Mouse (Mus musculus): Measurements from ENCODE around the gene Nelfa.
A peak's percentile ranks its signal among the peaks of the same experiment; 100 is the strongest.
"Not testable (repeated sequence)": the region's sequence is repeated elsewhere in the genome, so short reads cannot be mapped to it uniquely, and the experiment has no call there.

Nelfa gene

GRCm38 (mm10) chr5:33919466-33919865 is 16.7 kb downstream of the Nelfa start:
- no peak for DNase-seq (ENCODE audit: low read depth, low spot score)

DNA sequence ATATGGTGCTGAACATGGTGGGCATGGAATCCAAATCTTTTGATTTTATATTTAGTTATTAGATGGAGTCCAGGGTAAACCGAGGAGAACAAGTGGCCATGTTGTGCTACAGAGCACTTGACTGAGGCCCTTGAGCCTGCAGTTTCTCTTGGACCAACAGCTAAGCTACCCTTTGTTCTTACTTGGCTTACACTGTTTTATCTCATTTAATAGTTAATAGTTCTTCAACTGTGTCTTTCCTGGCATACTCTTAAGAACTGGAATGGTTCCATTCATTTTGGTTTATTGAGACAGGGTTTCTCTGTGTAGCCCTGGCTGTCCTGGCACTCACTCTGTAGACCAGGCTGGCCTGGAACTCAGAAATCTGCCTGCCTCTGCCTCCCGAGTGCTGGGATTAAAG is 19.6 kb downstream of the Nelfa start:
- not testable (repeated sequence) for DNase-seq (ENCODE audit: low read depth, low spot score)

- DNase-seq (ENCODE audit: low read depth, low spot score), result not testable (repeated sequence)
Observed at GRCm38 (mm10) chr5:33915031-33915430, 21.2 kb downstream of the Nelfa start.

DNA sequence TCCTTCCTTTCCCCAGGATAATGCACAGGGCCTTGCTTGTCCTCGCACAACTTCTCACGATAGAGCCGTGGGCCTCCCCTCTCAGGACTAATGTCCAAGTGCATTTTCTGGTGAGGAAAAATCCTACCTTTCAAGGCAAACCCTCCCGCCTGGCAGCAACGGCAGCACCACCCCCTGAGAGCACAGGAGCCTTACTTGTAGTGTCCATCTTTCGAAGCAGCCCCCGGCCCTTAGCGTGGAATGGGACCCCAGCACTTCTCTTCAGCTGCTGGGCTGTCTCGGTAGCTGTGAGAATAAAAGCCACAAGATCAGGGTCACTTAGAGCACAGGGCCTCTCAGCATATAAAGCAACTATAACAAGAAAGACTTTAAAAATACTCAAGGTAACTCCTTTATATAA is 33.0 kb downstream of the Nelfa start:
- no peak for DNase-seq (ENCODE audit: low read depth, low spot score)

DNA sequence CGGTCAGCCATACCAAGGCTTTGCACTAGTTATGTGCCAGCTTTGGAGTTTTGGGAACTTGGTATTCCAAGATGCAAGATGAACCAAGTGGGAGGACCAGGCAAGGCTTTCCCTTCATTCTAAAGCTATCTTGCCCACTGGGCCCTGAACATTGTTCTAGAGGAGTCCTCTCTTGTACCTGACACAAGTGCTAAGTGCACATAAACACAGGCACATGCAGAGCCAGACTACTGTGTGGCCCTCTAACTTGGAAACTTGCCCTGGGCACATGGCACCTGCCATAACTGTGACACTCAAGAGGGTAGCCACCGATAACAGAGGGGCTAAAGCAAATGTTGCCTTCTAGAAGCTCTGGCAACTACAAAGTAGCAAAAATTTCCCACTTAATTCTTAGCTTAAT is 33.5 kb downstream of the Nelfa start:
- no peak for DNase-seq (ENCODE audit: low read depth, low spot score)

DNA sequence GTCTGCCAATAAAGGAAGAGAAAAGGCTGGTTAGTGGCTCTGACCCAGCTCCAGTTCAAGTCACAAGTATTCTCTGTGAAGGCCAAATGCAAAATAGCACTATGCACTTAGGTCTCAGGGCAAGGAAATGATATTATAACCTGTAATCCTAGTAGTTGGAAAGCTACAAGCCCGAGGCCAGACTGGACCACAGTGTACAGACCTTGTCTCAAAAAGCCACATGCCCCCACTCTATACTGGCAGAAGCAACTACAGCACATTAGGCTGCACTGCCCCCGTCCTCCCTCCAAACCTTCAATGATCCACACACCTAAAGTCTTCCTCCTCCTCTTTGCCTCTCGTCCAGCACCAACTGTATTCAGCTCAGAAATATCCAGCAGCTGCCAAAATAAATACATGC is 34.9 kb downstream of the Nelfa start:
- no peak for DNase-seq (ENCODE audit: low read depth, low spot score)

DNA sequence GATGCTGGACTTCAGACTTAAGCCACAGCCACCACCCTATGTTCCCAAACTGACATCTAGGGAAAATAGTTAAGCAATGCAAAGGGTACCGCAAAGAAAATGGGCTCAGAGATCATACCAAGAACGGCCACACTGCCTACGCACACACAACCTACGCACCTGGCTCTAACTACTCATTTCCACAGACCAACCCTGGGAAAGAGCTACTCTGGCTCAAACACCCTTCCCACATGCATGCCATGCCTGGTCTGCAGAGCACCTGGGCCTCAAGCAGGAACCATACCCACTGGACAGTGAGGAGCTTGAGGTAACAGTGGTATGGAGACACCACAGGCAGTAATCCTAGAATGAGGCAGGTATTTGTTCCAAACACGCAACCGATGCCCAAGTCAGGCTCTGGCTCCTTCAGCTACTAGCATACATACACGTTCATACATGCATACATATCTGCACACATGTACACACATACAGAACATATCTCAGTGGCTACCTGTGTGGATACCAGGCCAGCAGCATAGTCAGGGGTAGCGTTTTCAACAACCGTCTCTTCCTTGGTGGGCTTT is 35.4 kb downstream of the Nelfa start:
- DNase-seq (ENCODE audit: low read depth, low spot score), result no peak

DNA sequence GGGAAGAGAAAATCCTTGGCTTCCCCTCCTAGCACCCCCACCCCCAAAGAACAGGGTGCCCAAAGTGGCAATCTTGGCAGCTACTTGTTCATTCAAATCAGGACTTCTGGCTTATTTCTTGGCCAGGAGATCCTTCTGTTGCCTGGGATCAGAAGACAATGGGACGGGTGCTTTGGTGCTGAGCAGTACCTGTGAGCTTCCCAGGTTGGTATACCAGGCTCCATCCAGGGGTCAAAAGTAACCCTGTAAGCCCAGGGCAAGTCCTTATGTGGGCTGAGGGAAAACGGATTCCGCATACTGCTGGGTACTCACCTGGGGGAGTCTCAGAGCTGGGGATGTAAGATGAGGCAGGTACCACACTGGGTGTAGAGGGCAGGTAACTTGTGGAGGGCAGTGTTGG is 36.1 kb downstream of the Nelfa start:
- no peak for DNase-seq (ENCODE audit: low read depth, low spot score)

GRCm38 (mm10) chr5:33899245-33899644 is 37.0 kb downstream of the Nelfa start:
- DNase-seq (ENCODE audit: low read depth, low spot score), result no peak

DNA sequence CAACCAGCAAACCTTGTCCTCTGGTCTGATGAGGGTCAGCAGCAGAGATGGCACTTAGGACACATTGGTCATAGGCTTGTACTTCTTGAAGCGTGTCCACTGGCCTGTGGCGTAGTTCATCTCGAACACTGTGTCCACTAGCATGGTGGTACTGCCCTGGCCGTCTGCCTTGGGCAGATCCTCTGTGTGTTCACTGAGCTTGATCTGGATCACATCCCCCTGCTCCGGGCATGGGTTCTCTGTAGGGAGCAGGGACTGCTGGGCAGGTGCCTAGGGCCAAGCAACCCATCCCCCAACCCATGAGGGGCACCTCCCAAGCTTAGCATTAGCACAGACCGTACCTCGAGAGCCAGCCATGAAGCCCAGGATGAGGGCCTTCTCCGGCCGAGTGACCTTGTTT is 37.5 kb downstream of the Nelfa start:
- DNase-seq (ENCODE audit: low read depth, low spot score), result no peak

- DNase-seq (ENCODE audit: low read depth, low spot score), result no peak
Observed at GRCm38 (mm10) chr5:33897158-33897557, 39.1 kb downstream of the Nelfa start.

- no peak for DNase-seq (ENCODE audit: low read depth, low spot score)
Observed at GRCm38 (mm10) chr5:33895116-33895515, 41.1 kb downstream of the Nelfa start.

DNA sequence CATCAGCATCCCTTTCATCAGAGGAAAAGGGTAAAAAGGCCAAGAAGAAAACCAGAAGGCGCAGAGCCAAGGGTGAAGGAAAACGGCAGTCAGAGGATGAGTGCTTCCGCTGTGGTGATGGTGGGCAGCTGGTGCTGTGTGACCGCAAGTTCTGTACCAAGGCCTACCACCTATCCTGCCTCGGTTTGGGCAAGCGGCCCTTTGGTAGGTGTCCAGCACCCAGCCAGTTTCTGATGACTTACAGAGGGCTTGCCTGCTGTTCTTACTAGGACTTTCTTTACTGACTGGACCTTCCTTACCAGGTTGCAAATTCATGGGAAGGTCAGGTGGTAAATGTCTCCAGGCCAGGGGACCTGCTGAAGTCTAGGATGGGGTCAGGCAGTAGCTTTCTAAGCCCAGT is 42.8 kb downstream of the Nelfa start:
- DNase-seq (ENCODE audit: low read depth, low spot score), result no peak

DNA sequence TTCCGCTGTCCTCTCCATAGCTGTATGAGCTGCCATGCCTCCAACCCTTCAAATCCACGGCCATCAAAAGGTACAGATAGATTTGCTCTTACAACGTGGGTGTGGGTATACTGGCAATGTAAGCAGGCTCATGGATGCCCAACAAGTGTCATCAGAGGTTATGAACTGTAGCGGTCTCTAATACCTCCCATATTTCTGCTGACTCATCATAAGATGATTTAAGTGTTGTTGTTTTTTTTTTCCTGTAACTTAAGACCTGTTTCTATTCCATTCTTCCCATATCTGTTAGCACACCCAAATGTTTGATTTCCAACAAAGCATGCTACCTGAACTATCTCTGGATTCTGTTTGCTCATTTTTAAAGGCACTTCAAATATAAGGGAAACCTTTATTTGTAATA is 55.1 kb downstream of the Nelfa start:
- no peak for DNase-seq (ENCODE audit: low read depth, low spot score)

GRCm38 (mm10) chr5:33875472-33875871 is 60.7 kb downstream of the Nelfa start:
- no peak for DNase-seq (ENCODE audit: low read depth, low spot score)

DNA sequence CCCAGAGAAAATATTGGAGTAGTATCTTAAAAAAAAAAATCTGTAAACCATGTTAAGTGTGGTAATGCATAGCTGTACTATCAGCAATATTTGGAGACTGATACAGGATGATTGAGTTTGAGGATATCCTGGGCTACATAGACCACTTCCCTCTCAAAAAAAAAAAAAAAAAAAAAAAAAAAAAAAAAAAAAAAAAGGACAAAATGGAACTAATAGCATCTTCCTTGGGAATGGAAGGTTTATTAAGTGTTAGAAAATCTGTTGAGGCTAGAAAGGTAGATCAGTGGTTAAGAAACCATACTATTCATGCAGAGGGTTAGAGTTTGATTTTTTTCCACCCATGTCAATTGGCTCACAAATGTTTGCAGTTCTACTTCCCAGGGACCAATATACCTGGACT is 78.5 kb downstream of the Nelfa start:
- no peak for DNase-seq (ENCODE audit: low read depth, low spot score)

DNA sequence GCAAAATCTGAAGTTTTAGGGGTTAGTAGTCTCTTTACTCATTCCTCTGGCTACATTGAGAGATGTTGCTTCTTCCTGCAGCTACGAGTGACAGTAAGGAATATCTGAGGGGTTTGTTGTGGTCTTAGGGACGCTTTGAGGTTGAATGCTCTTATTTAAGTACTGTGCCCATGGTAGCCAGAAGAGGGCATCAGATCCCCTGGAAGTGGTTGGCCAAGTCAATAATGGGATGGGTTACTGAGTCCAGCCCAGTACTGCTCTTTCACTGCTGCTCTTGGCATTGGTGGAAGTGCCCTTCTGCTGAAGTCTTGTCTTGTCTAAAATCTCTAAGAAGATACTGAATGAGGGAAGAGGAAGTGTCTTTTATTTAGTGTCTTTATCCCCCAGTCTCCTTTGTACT is 82.2 kb downstream of the Nelfa start:
- DNase-seq (ENCODE audit: low read depth, low spot score), result peak; percentile 36

DNA sequence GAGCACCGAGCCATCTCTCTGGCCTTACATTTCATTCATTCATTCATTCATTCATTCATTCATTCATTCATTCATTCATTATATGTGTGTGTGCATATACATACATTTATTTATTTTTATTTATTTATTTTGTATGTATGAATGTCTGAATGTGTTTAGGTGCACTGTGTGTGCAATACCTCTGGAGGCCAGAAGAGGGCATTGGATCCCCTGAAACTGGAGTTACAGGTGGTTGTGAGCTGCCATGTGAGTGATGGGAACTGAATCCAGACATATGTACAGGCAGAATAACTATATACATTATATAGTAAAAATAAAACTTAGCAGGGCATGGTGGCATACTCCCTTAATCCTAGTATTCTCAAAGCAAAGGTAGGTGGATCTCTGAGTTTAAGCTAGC is 83.1 kb downstream of the Nelfa start:
- DNase-seq (ENCODE audit: low read depth, low spot score), result peak; percentile 19

DNA sequence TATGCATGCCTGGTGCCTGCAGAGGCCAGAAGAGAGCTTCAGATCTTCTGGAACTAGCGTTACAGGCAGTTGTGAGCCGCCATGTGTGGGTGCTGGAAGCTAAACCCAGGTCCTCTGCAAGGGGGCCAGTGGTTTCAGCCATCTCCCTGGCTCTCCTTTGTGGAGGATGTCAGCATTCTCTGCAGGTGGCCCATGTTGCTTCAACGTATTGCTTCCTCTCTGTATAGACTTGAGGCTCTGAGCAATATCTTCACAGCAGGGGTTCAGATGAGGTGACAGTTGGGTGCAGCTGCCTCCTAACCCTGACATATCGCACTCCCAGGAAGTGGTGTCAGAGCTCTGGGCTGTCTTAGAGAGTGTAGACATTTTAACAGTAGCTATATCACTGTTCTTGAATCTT is 84.7 kb downstream of the Nelfa start:
- no peak for DNase-seq (ENCODE audit: low read depth, low spot score)

Measured in CD4-positive, CD25-positive, alpha-beta regulatory T cell, adult 2 months (primary cell).